Mouse (Mus musculus): ENCODE results near the gene Hoxc8.

Hoxc8 gene

GRCm38 (mm10) chr15:102965892-102966775, 24.3 kb upstream of the Hoxc8 start:
- peak; percentile 68 to 77 for DNase-seq

GRCm38 (mm10) chr15:102966776-102967311, 23.6 kb upstream of the Hoxc8 start, which contains the start of gene Hoxc10:
Gene Hoxc10 (plus strand): TSS chr15:102966796.
- no peak for DNase-seq

- DNase-seq, result no peak
Observed at GRCm38 (mm10) chr15:102967312-102967510, 23.2 kb upstream of the Hoxc8 start, which contains the start of gene Hoxc5. Gene Hoxc5 (plus strand): TSS chr15:102967443.

- no peak for DNase-seq
Observed at GRCm38 (mm10) chr15:102967511-102968397, 22.7 kb upstream of the Hoxc8 start.

- DNase-seq, result no peak
Observed at GRCm38 (mm10) chr15:102969296-102969695, 21.1 kb upstream of the Hoxc8 start.

GRCm38 (mm10) chr15:102970740-102971139, 19.7 kb upstream of the Hoxc8 start:
- DNase-seq, result no peak

GRCm38 (mm10) chr15:102972254-102972653, 18.2 kb upstream of the Hoxc8 start:
- DNase-seq, result no peak

- DNase-seq, result no peak
Observed at GRCm38 (mm10) chr15:102972753-102973152, 17.7 kb upstream of the Hoxc8 start.

GRCm38 (mm10) chr15:102975034-102975433, 15.4 kb upstream of the Hoxc8 start:
- no peak for DNase-seq

GRCm38 (mm10) chr15:102975688-102976111, 14.7 kb upstream of the Hoxc8 start:
- no peak for DNase-seq

- no peak for DNase-seq
Observed at GRCm38 (mm10) chr15:102976171-102976570, 14.2 kb upstream of the Hoxc8 start, which contains the start of gene Hoxc9. Gene Hoxc9 (plus strand): TSS chr15:102976439.

- no peak for DNase-seq
Observed at GRCm38 (mm10) chr15:102976631-102977422, 13.6 kb upstream of the Hoxc8 start.

GRCm38 (mm10) chr15:102977423-102977974, 12.9 kb upstream of the Hoxc8 start:
- DNase-seq, result no peak

GRCm38 (mm10) chr15:102978615-102979515, 11.5 kb upstream of the Hoxc8 start:
- no peak for DNase-seq

GRCm38 (mm10) chr15:102979936-102980335, 10.5 kb upstream of the Hoxc8 start:
- no peak for DNase-seq

- no peak for DNase-seq
Observed at GRCm38 (mm10) chr15:102980352-102980751, 10.1 kb upstream of the Hoxc8 start.

GRCm38 (mm10) chr15:102980912-102981311, 9.5 kb upstream of the Hoxc8 start:
- no peak for DNase-seq

- DNase-seq, result peak in 1 of 2 experiments; percentile 39
Observed at GRCm38 (mm10) chr15:102981379-102982288, 8.8 kb upstream of the Hoxc8 start.

GRCm38 (mm10) chr15:102983716-102984115, 6.7 kb upstream of the Hoxc8 start:
- DNase-seq, result no peak

GRCm38 (mm10) chr15:102984521-102984920, 5.9 kb upstream of the Hoxc8 start:
- no peak for DNase-seq
